Mouse (Mus musculus) stomach, embryonic 16.5 days (tissue): ENCODE measurements around the gene Eid1. TPM values are rescaled to one million over a fixed set of nuclear protein-coding genes. Genes with fewer than 3 reads are reported as not detected.

ENCODE experiments used
- ATAC-seq: fragments of 200-750 bp; cut with Nextera tagmentation; 2 replicates; pipeline ENCODE4 v1.8.0; 2017; ENCODE audit warnings: moderate number of reproducible peaks, moderate TSS enrichment; ENCODE audit not compliant: insufficient read depth, low FRiP score
- H3K27ac ChIP-seq: fragments of 300-500 bp; sonication (generic); 2 replicates; pipeline ENCODE4 v1.5.1; 2014; ENCODE audit warnings: low read length
- H3K27me3 ChIP-seq: fragments of 300-500 bp; sonication (generic); 2 replicates; pipeline ENCODE4 v1.6.1; 2014; ENCODE audit warnings: low read length, control low read depth, mixed read lengths; ENCODE audit not compliant: control insufficient read depth, insufficient read depth
- H3K36me3 ChIP-seq: fragments of 300-500 bp; sonication (generic); 2 replicates; pipeline ENCODE4 v1.6.1; 2014; ENCODE audit warnings: low read length; ENCODE audit not compliant: control insufficient read depth, insufficient read depth
- H3K4me1 ChIP-seq: fragments of 300-500 bp; sonication (generic); 2 replicates; pipeline ENCODE4 v1.6.1; 2014; ENCODE audit warnings: low read length, control low read depth, mixed read lengths; ENCODE audit not compliant: control insufficient read depth, insufficient read depth
- H3K4me2 ChIP-seq: fragments of 300-500 bp; sonication (generic); 2 replicates; pipeline ENCODE4 v1.6.1; 2014; ENCODE audit warnings: low read depth, low read length, mixed read lengths
- H3K4me3 ChIP-seq: fragments of 300-500 bp; sonication (generic); replicated peaks from 2 replicates; pipeline ENCODE4 v1.5.1; 2014; ENCODE audit warnings: mild to moderate bottlenecking, low read length
- H3K9ac ChIP-seq: fragments of 300-500 bp; sonication (generic); 2 replicates; pipeline ENCODE4 v1.6.1; 2014; ENCODE audit warnings: low read length
- H3K9me3 ChIP-seq: fragments of 300-500 bp; sonication (generic); replicated peaks from 2 replicates; pipeline ENCODE4 v1.6.1; 2016; ENCODE audit warnings: low read length, control low read depth; ENCODE audit not compliant: control insufficient read depth
- WGBS: fragments of 180-500 bp; shearing (Covaris S2); extraction: QIAGEN DNeasy Blood & Tissue Kit; methylation state at CpG from one replicate; pipeline ENCODE4 v1.1.7; 2014; 5-methylcytosine and 5-hydroxymethylcytosine counted together
- polyA plus RNA-seq: library from polyadenylated mRNA; unstranded; fragments of >200 nt; fragmentation: Nextera tagmentation; extraction: Ambion mirVana; gene quantifications from 2 replicates; pipeline ENCODE4 v1.2.1, GENCODE M21; 2015

Eid1 gene
- polyA plus RNA-seq, 1 experiment from 2014 or later: 111 TPM

- no peak; the same call in 1 of the 2 replicates for ATAC-seq
- 49% methylated on average over 10 of the region's 10 CpGs for WGBS
- Histone ChIP-seq H3K36me3 (no peaks in the 10 kb centered on the region), H3K27me3 (no peaks in the 10 kb centered on the region), H3K4me1 (peaks cover 9% of the 10 kb centered on the region), H3K9me3 (no peaks in the 10 kb centered on the region), H3K27ac (no peak overlapping the region; the same call in 1 of the 2 replicates), H3K4me3 (no peak overlapping the region), H3K4me2 (no peak overlapping the region), H3K9ac (no peak overlapping the region; the same call in 1 of the 2 replicates)
Observed at GRCm38 (mm10) chr2:125684559-125685440, 11.9 kb downstream of the Eid1 start.

GRCm38 (mm10) chr2:125685441-125686150, 12.7 kb downstream of the Eid1 start:
- peak; percentile 61 for ATAC-seq
- Histone ChIP-seq H3K4me3 (no peak overlapping the region), H3K4me1 (peaks cover 9% of the 10 kb centered on the region), H3K27me3 (no peaks in the 10 kb centered on the region), H3K36me3 (no peaks in the 10 kb centered on the region), H3K27ac (peak overlapping the region; percentile 24; the same call in 1 of the 2 replicates), H3K9me3 (no peaks in the 10 kb centered on the region), H3K9ac (no peak overlapping the region; the same call in 1 of the 2 replicates), H3K4me2 (no peak overlapping the region)
- 62% methylated on average over 9 of the region's 9 CpGs for WGBS

GRCm38 (mm10) chr2:125692010-125692409, 19.1 kb downstream of the Eid1 start:
- WGBS: 44% methylated on average over 2 of the region's 2 CpGs
- H3K9me3 ChIP-seq: no peaks in the 10 kb centered on the region
- no peaks in the 10 kb centered on the region for H3K27me3 ChIP-seq
- H3K9ac ChIP-seq: no peak overlapping the region
- no peak overlapping the region for H3K4me3 ChIP-seq
- no peaks in the 10 kb centered on the region for H3K4me1 ChIP-seq
- no peaks in the 10 kb centered on the region for H3K36me3 ChIP-seq
- no peak for ATAC-seq
- no peak overlapping the region for H3K4me2 ChIP-seq
- no peak overlapping the region for H3K27ac ChIP-seq

- H3K36me3 ChIP-seq: no peaks in the 10 kb centered on the region
- ATAC-seq: no peak
- no peak overlapping the region for H3K4me2 ChIP-seq
- no peak overlapping the region for H3K4me3 ChIP-seq
- H3K27me3 ChIP-seq: no peaks in the 10 kb centered on the region
- no peaks in the 10 kb centered on the region for H3K9me3 ChIP-seq
- no peaks in the 10 kb centered on the region for H3K4me1 ChIP-seq
- H3K9ac ChIP-seq: no peak overlapping the region
- 73% methylated on average over 2 of the region's 2 CpGs for WGBS
- H3K27ac ChIP-seq: no peak overlapping the region
Observed at GRCm38 (mm10) chr2:125694798-125695197, 21.9 kb downstream of the Eid1 start.

- H3K27me3 ChIP-seq: no peaks in the 10 kb centered on the region
- no peaks in the 10 kb centered on the region for H3K9me3 ChIP-seq
- 55% methylated on average over 2 of the region's 2 CpGs for WGBS
- no peaks in the 10 kb centered on the region for H3K4me1 ChIP-seq
- no peak for ATAC-seq
- no peak overlapping the region for H3K4me3 ChIP-seq
- H3K9ac ChIP-seq: no peak overlapping the region
- no peak overlapping the region for H3K27ac ChIP-seq
- no peaks in the 10 kb centered on the region for H3K36me3 ChIP-seq
- no peak overlapping the region for H3K4me2 ChIP-seq
Observed at GRCm38 (mm10) chr2:125696219-125696618, 23.3 kb downstream of the Eid1 start.

- Histone ChIP-seq H3K36me3 (no peaks in the 10 kb centered on the region), H3K4me2 (no peak overlapping the region), H3K27ac (no peak overlapping the region), H3K27me3 (no peaks in the 10 kb centered on the region), H3K4me3 (no peak overlapping the region), H3K9ac (no peak overlapping the region), H3K9me3 (no peaks in the 10 kb centered on the region), H3K4me1 (no peaks in the 10 kb centered on the region)
- 82% methylated on average over 2 of the region's 2 CpGs for WGBS
- ATAC-seq: no peak
Observed at GRCm38 (mm10) chr2:125701606-125702005, 28.7 kb downstream of the Eid1 start.

GRCm38 (mm10) chr2:125702851-125703250, 30.0 kb downstream of the Eid1 start:
- Histone ChIP-seq H3K27ac (no peak overlapping the region), H3K36me3 (no peaks in the 10 kb centered on the region), H3K9me3 (no peaks in the 10 kb centered on the region), H3K27me3 (no peaks in the 10 kb centered on the region), H3K9ac (no peak overlapping the region), H3K4me1 (no peaks in the 10 kb centered on the region), H3K4me2 (no peak overlapping the region), H3K4me3 (no peak overlapping the region)
- 80% methylated on average over 2 of the region's 2 CpGs for WGBS
- ATAC-seq: no peak

- WGBS: 67% methylated on average over 12 of the region's 12 CpGs
- Histone ChIP-seq H3K9me3 (no peaks in the 10 kb centered on the region), H3K4me3 (no peak overlapping the region), H3K9ac (no peak overlapping the region), H3K36me3 (no peaks in the 10 kb centered on the region), H3K4me2 (no peak overlapping the region), H3K27ac (no peak overlapping the region), H3K27me3 (no peaks in the 10 kb centered on the region), H3K4me1 (no peaks in the 10 kb centered on the region)
- ATAC-seq: no peak
Observed at GRCm38 (mm10) chr2:125704907-125705631, 32.2 kb downstream of the Eid1 start.
